Mouse (Mus musculus) MEL (cell line): ENCODE measurements around the gene Igfbp6. TPM values are rescaled to one million over a fixed set of nuclear protein-coding genes. Genes with fewer than 3 reads are reported as not detected.

Experiments
- DNase-seq: peaks from one replicate; pipeline ENCODE4 v3.0.0; 2011; ENCODE audit warnings: low read depth, low spot score
- H3K27ac ChIP-seq: 2 replicates; pipeline ENCODE4 v1.5.1; 2012; ENCODE audit warnings: low read depth, mild to moderate bottlenecking, control low read depth, low read length, moderate library complexity; ENCODE audit not compliant: control insufficient read depth
- H3K27me3 ChIP-seq, 2 experiments: fragments of 150-350 bp in 1 of 2; sonication (generic) in 1 of 2; 2 replicates each; pipeline ENCODE4 v1.6.1; 2012; ENCODE audit warnings: low read length in 2 of 2, mild to moderate bottlenecking in 2 of 2, improper control_type of control experiment in 1 of 2, moderate library complexity in 1 of 2; ENCODE audit not compliant: insufficient read depth in 2 of 2, control insufficient read depth in 1 of 2
- H3K36me3 ChIP-seq, 2 experiments: 2 replicates each; pipeline ENCODE4 v1.6.1; 2012 to 2014; ENCODE audit warnings: low read length in 2 of 2, improper control_type of control experiment in 1 of 2, inconsistent platforms in 1 of 2, mild to moderate bottlenecking in 1 of 2; ENCODE audit not compliant: insufficient read depth in 2 of 2, control insufficient read depth in 1 of 2
- H3K4me1 ChIP-seq, 2 experiments: fragments of 150-350 bp in 1 of 2; sonication (generic) in 1 of 2; 2 replicates each; pipeline ENCODE4 v1.6.1; 2012; ENCODE audit warnings: low read length in 2 of 2, improper control_type of control experiment in 1 of 2, mild to moderate bottlenecking in 1 of 2; ENCODE audit not compliant: insufficient read depth in 2 of 2, control insufficient read depth in 1 of 2
- H3K4me3 ChIP-seq, 2 experiments: fragments of 150-350 bp in 1 of 2; sonication (generic) in 1 of 2; 2 replicates each; pipeline ENCODE4 v1.5.1; 2012; ENCODE audit warnings: low read depth in 2 of 2, low read length in 2 of 2, mild to moderate bottlenecking in 2 of 2, moderate library complexity in 2 of 2, control low read depth in 1 of 2, improper control_type of control experiment in 1 of 2; ENCODE audit not compliant: control insufficient read depth in 1 of 2, insufficient read depth in 1 of 2
- H3K79me2 ChIP-seq: 2 replicates; pipeline ENCODE4 v1.6.1; 2012; ENCODE audit warnings: mild to moderate bottlenecking, low read length, moderate library complexity; ENCODE audit not compliant: control insufficient read depth, poor library complexity, insufficient read depth
- H3K9ac ChIP-seq: 2 replicates; pipeline ENCODE4 v1.6.1; 2012; ENCODE audit warnings: low read depth, mild to moderate bottlenecking, control low read depth, low read length, moderate library complexity; ENCODE audit not compliant: control insufficient read depth, poor library complexity, severe bottlenecking
- H3K9me3 ChIP-seq: fragments of 150-350 bp; sonication (generic); replicated peaks from 2 replicates; pipeline ENCODE4 v1.6.1; 2012; ENCODE audit warnings: mild to moderate bottlenecking, low read length, improper control_type of control experiment, moderate library complexity; ENCODE audit not compliant: insufficient read depth
- BHLHE40 ChIP-seq: IDR thresholded peaks from 2 replicates; pipeline ENCODE4 v1.6.1; 2012; ENCODE audit warnings: low read depth, mild to moderate bottlenecking, inconsistent platforms, low read length, improper control_type of control experiment, borderline replicate concordance
- CHD2 ChIP-seq: IDR thresholded peaks from 2 replicates; pipeline ENCODE4 v1.6.1; 2011; ENCODE audit warnings: low read length, improper control_type of control experiment
- CTCF ChIP-seq, 3 experiments: IDR thresholded peaks in 2 of 3; conservative IDR thresholded peaks in 1 of 3; 2 replicates each; pipeline ENCODE4 v1.5.1; 2011 to 2012; ENCODE audit warnings: low read length in 3 of 3, low read depth in 2 of 3, mild to moderate bottlenecking in 2 of 3, improper control_type of control experiment in 1 of 3, inconsistent platforms in 1 of 3, mixed read lengths in 1 of 3, moderate library complexity in 1 of 3; ENCODE audit not compliant: control insufficient read depth in 1 of 3, insufficient read depth in 1 of 3, poor library complexity in 1 of 3, severe bottlenecking in 1 of 3
- E2F4 ChIP-seq: IDR thresholded peaks from 2 replicates; pipeline ENCODE4 v1.6.1; 2011; ENCODE audit warnings: low read depth, low read length, improper control_type of control experiment, borderline replicate concordance
- ELF1 ChIP-seq: IDR thresholded peaks from 2 replicates; pipeline ENCODE4 v1.6.1; 2014; ENCODE audit warnings: low read depth, mild to moderate bottlenecking, inconsistent platforms, low read length, improper control_type of control experiment, moderate library complexity
- EP300 ChIP-seq, 2 experiments: IDR thresholded peaks; 2 replicates each; pipeline ENCODE4 v1.6.1; 2011; ENCODE audit warnings: improper control_type of control experiment in 2 of 2, low read length in 2 of 2, low read depth in 1 of 2, mild to moderate bottlenecking in 1 of 2
- GABPA ChIP-seq: IDR thresholded peaks from 2 replicates; pipeline ENCODE4 v1.6.1; 2012; ENCODE audit warnings: low read depth, mild to moderate bottlenecking, inconsistent platforms, low read length, improper control_type of control experiment, moderate library complexity
- GATA1 ChIP-seq: IDR thresholded peaks from 2 replicates; pipeline ENCODE4 v1.6.1; 2011; ENCODE audit warnings: low read depth, low read length, improper control_type of control experiment
- JUND ChIP-seq: IDR thresholded peaks from 2 replicates; pipeline ENCODE4 v1.6.1; 2011; ENCODE audit warnings: low read depth, mild to moderate bottlenecking, improper control_type of control experiment, low read length
- KAT2A ChIP-seq: conservative IDR thresholded peaks from 2 replicates; pipeline ENCODE4 v1.6.1; 2012; ENCODE audit warnings: low read depth, low read length, improper control_type of control experiment, inconsistent platforms
- MAFK ChIP-seq: IDR thresholded peaks from 2 replicates; pipeline ENCODE4 v1.6.1; 2011; ENCODE audit warnings: low read depth, mild to moderate bottlenecking, low read length, improper control_type of control experiment, borderline replicate concordance
- MAX ChIP-seq: IDR thresholded peaks from 2 replicates; pipeline ENCODE4 v1.6.1; 2011; ENCODE audit warnings: low read length, improper control_type of control experiment
- MAZ ChIP-seq: IDR thresholded peaks from 2 replicates; pipeline ENCODE4 v1.6.1; 2012; ENCODE audit warnings: low read depth, mild to moderate bottlenecking, inconsistent platforms, low read length, improper control_type of control experiment
- MEF2A ChIP-seq: IDR thresholded peaks from 2 replicates; pipeline ENCODE4 v1.6.1; 2014; ENCODE audit warnings: low read depth, mild to moderate bottlenecking, inconsistent platforms, low read length, improper control_type of control experiment; ENCODE audit not compliant: poor library complexity, insufficient replicate concordance, severe bottlenecking; ENCODE audit errors: extremely low read depth
- MXI1 ChIP-seq: IDR thresholded peaks from 2 replicates; pipeline ENCODE4 v1.6.1; 2011; ENCODE audit warnings: mild to moderate bottlenecking, low read depth, low read length, improper control_type of control experiment
- MYB ChIP-seq: IDR thresholded peaks from 2 replicates; pipeline ENCODE4 v1.6.1; 2011; ENCODE audit warnings: mild to moderate bottlenecking, low read depth, low read length, improper control_type of control experiment
- MYC ChIP-seq: IDR thresholded peaks from 2 replicates; pipeline ENCODE4 v1.6.1; 2011; ENCODE audit warnings: low read depth, mild to moderate bottlenecking, low read length, improper control_type of control experiment, moderate library complexity
- NRF1 ChIP-seq: IDR thresholded peaks from 2 replicates; pipeline ENCODE4 v1.6.1; 2014; ENCODE audit warnings: low read depth, mild to moderate bottlenecking, inconsistent platforms, low read length, improper control_type of control experiment, moderate library complexity; ENCODE audit not compliant: poor library complexity, insufficient read depth, severe bottlenecking
- POLR2AphosphoS2 ChIP-seq: IDR thresholded peaks from 2 replicates; pipeline ENCODE4 v1.6.1; 2011; ENCODE audit warnings: low read length, improper control_type of control experiment
- POLR2AphosphoS5 ChIP-seq: IDR thresholded peaks from 2 replicates; pipeline ENCODE4 v1.6.1; 2012; ENCODE audit warnings: low read depth, borderline replicate concordance, mild to moderate bottlenecking, inconsistent platforms, low read length, moderate library complexity, mixed read lengths
- RCOR1 ChIP-seq: IDR thresholded peaks from 2 replicates; pipeline ENCODE4 v1.6.1; 2012; ENCODE audit warnings: low read depth, mild to moderate bottlenecking, inconsistent platforms, low read length, improper control_type of control experiment
- SIN3A ChIP-seq: IDR thresholded peaks from 2 replicates; pipeline ENCODE4 v1.6.1; 2012; ENCODE audit warnings: low read length, improper control_type of control experiment, inconsistent platforms
- SMC3 ChIP-seq: IDR thresholded peaks from 2 replicates; pipeline ENCODE4 v1.6.1; 2011; ENCODE audit warnings: low read depth, low read length, improper control_type of control experiment
- TAL1 ChIP-seq: IDR thresholded peaks from 2 replicates; pipeline ENCODE4 v1.6.1; 2012; ENCODE audit warnings: mild to moderate bottlenecking, inconsistent platforms, low read length, moderate library complexity, mixed read lengths
- TBP ChIP-seq: IDR thresholded peaks from 2 replicates; pipeline ENCODE4 v1.8.0; 2011; ENCODE audit warnings: low read depth, low read length, improper control_type of control experiment
- TCF12 ChIP-seq: IDR thresholded peaks from 2 replicates; pipeline ENCODE4 v1.6.1; 2014; ENCODE audit warnings: low read depth, mild to moderate bottlenecking, inconsistent platforms, low read length, improper control_type of control experiment, moderate library complexity
- ZNF384 ChIP-seq: IDR thresholded peaks from 2 replicates; pipeline ENCODE4 v1.6.1; 2012; ENCODE audit warnings: low read depth, mild to moderate bottlenecking, inconsistent platforms, low read length, improper control_type of control experiment
- polyA plus RNA-seq, 2 experiments: library from polyadenylated mRNA; stranded (reverse) in 1 of 2; unstranded in 1 of 2; fragments of >175 nt in 1 of 2; fragments of >200 nt in 1 of 2; gene quantifications; 2 replicates each; pipeline versions ENCODE4 v1.2.1 to v1.2.4; 2012; ENCODE audit warnings: low replicate concordance in 2 of 2, low read depth in 1 of 2; ENCODE audit not compliant: insufficient read length in 2 of 2, insufficient read depth in 1 of 2, missing spikeins in 1 of 2
- total RNA-seq: library from RNA; depleted of rRNA; stranded (reverse); fragments of 300-350 nt; gene quantifications from 2 replicates; pipeline ENCODE4 v1.2.3, GENCODE M21; 2012

Igfbp6 gene
- total and polyA plus RNA-seq, 3 experiments, result 0.65 to 1.8 TPM; not detected in 1

GRCm38 (mm10) chr15:102099771-102100160, 44.4 kb upstream of the Igfbp6 start:
- H3K27ac ChIP-seq, result peak overlapping the region; percentile 6; the same call in 1 of the 2 replicates
- H3K9me3 ChIP-seq, result no peaks in the 10 kb centered on the region
- no peaks in the 10 kb centered on the region for H3K27me3 ChIP-seq
- no peak for DNase-seq
- H3K36me3 ChIP-seq, result peaks cover 4 to 9% of the 10 kb centered on the region in 2 experiments
- no peak for TF ChIP-seq POLR2AphosphoS5
- no peak for TF ChIP-seq EP300 (IDR thresholded peaks at IDR 0.05; ENCODE audit: low read depth in 1 of 2, low read length in 2 of 2)
- TF ChIP-seq SIN3A, result 0 out of 2 replicates have a peak, but pooled peaks have one; percentile 38
- TF ChIP-seq MXI1, result 0 out of 2 replicates have a peak, but pooled peaks have one; percentile 4
- no peak for TF ChIP-seq KAT2A
- TF ChIP-seq MYC, result no peak
- peak overlapping the region; percentile 76 for H3K9ac ChIP-seq
- peak overlapping the region; percentile 60 for H3K4me3 ChIP-seq
- H3K79me2 ChIP-seq, result no peaks in the 10 kb centered on the region; the same call in 1 of the 2 replicates
- peaks cover 0 to 21% of the 10 kb centered on the region in 2 experiments; a peak in 3 of 4 replicates for H3K4me1 ChIP-seq

- peak within 1 kb of the TSS; percentile 60 for H3K4me3 ChIP-seq
- DNase-seq, result peak; percentile 78
- H3K79me2 ChIP-seq, result no peaks in the 10 kb centered on the region; the same call in 1 of the 2 replicates
- no peaks in the 10 kb centered on the region for H3K27me3 ChIP-seq
- H3K27ac ChIP-seq, result peak within 1 kb of the TSS; percentile 6; the same call in 1 of the 2 replicates
- H3K36me3 ChIP-seq, result peaks cover 3 to 9% of the 10 kb centered on the region in 2 experiments
- peak within 1 kb of the TSS; percentile 76 for H3K9ac ChIP-seq
- H3K9me3 ChIP-seq, result no peaks in the 10 kb centered on the region
- H3K4me1 ChIP-seq, result peaks cover 0 to 21% of the 10 kb centered on the region in 2 experiments; a peak in 3 of 4 replicates
- no peak for TF ChIP-seq GABPA
- no peak; the same call in 1 of the 2 replicates for TF ChIP-seq KAT2A
- TF ChIP-seq EP300 (IDR thresholded peaks at IDR 0.05; ENCODE audit: low read depth in 1 of 2, low read length in 2 of 2), result no peak
- TF ChIP-seq TCF12, result no peak
- peak; percentile 77; the same call in 1 of the 2 replicates for TF ChIP-seq MAZ
- no peak for TF ChIP-seq POLR2AphosphoS5
- no peak for TF ChIP-seq CHD2
- no peak for TF ChIP-seq TAL1
- no peak for TF ChIP-seq MYC
- no peak for TF ChIP-seq BHLHE40
- no peak for TF ChIP-seq MAX
- TF ChIP-seq MAFK, result no peak
- no peak for TF ChIP-seq E2F4
- TF ChIP-seq ELF1, result 0 out of 2 replicates have a peak, but pooled peaks have one; percentile 35
- no peak for TF ChIP-seq POLR2AphosphoS2
- TF ChIP-seq ZNF384, result no peak
- no peak for TF ChIP-seq MEF2A
- TF ChIP-seq SMC3, result peak; percentile 48
- TF ChIP-seq MYB, result no peak
- peak; percentile 6; the same call in 1 of the 2 replicates for TF ChIP-seq SIN3A
- TF ChIP-seq GATA1, result no peak
- TF ChIP-seq RCOR1, result no peak
- TF ChIP-seq JUND, result no peak
- 0 out of 2 replicates have a peak, but pooled peaks have one; percentile 12 for TF ChIP-seq NRF1
- no peak for TF ChIP-seq TBP
- peak; percentile 16; the same call in 1 of the 2 replicates for TF ChIP-seq MXI1
- TF ChIP-seq CTCF (IDR thresholded peaks at IDR 0.05 in 2 of 3, conservative IDR thresholded peaks at IDR 0.05 in 1 of 3; ENCODE audit: control insufficient read depth in 1 of 3, insufficient read depth in 1 of 3, low read depth in 2 of 3, low read length in 3 of 3, poor library complexity in 1 of 3, severe bottlenecking in 1 of 3), result peak in 2 of 3 experiments; percentile 84 to 92; a peak in 4 of 6 replicates
Measured at GRCm38 (mm10) chr15:102100161-102100981, 43.8 kb upstream of the Igfbp6 start, which contains the start of gene Tns2. Tns2 (plus strand) TSS chr15:102100413.
